Mouse (Mus musculus): ENCODE measurements around the gene Acot8.

GRCm38 (mm10) chr2:164850061-164850460, 45.4 kb upstream of the Acot8 start:
- TF ChIP-seq GATA1 (IDR thresholded peaks at IDR 0.05; ENCODE audit: low read length) (no peak), TAL1 (IDR thresholded peaks at IDR 0.05; ENCODE audit: low read length) (no peak)

Measured in erythroblast, embryonic 14.5 days (primary cell).